Mouse (Mus musculus) heart, postnatal 0 days (tissue): Measurements from ENCODE around the gene Grik4.

Experiments used
- CTCF ChIP-seq: IDR thresholded peaks from 2 replicates; pipeline ENCODE4 v1.5.1; 2016; ENCODE audit warnings: antibody characterized with exemption, control low read depth, low read depth
- EP300 ChIP-seq: IDR thresholded peaks from 2 replicates; pipeline ENCODE4 v1.6.1; 2016; ENCODE audit warnings: antibody characterized with exemption, low read depth

DNA sequence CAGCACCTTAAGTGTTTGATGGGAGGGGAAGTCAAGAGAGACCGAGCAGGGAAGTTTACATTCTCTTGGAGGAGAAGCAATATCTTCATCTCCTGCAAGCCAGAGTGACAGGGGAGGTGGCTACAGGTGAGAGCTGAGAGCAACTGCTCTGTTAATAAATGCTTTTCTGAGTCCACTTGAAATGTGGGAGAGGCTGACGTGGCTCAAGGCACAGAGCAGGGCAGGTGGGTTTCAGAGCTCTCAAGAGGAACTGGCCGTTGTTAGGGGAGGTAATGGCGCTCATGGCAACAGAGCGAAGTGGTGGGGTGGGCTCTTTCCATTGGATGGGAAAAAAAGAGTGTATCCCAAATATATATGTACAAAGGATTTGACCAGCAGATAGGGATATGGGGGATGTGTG, 242.6 kb downstream of the Grik4 start:
- TF ChIP-seq CTCF (no peak), EP300 (no peak)
